Mouse (Mus musculus): Measurements from ENCODE around the gene BC005537.

BC005537 gene

DNA sequence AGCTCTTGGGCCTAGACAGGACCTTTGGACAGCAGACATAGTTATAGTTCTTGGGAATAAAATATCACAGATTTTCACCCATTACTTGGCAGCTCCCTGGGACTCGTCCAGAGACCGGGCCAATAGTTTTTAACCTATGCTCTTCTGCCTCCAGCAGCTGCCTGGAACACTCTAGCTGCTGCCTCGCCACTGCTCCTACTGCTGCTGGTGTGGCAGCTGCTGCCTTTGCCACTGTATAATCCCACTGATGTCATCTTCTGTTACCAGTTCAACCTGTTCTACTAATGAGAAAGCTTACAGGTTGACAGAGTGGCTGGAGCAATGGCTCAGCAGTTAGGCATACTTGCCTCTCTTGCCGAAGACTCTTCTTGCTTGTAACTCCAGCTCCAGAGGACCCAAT is 47.9 kb downstream of the BC005537 start:
- no peak for DNase-seq

GRCm38 (mm10) chr13:24851989-24852388 is 50.5 kb downstream of the BC005537 start:
- no peak for DNase-seq

- DNase-seq = no peak
Observed at GRCm38 (mm10) chr13:24852570-24852969, 51.1 kb downstream of the BC005537 start.

DNA sequence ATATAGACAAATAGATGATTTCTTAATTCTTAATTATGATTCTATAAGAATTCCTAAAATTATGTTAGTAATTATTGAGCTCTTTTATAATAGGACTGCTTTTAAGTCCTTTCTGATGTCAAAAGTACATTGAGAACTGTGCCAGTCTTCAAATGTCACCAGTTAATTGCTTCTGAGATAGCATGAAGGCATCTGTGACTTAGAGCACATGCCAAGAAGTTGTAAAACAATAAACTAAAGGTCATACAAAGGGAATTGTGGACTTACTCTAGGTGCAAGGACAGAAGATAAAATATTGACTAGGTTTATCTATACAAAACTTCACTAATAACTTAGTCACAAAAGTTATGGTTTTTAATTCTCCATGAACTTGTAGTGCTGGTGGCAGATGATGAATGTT is 57.7 kb downstream of the BC005537 start:
- DNase-seq = no peak

- no peak for DNase-seq
Observed at GRCm38 (mm10) chr13:24861084-24861483, 59.6 kb downstream of the BC005537 start.

DNA sequence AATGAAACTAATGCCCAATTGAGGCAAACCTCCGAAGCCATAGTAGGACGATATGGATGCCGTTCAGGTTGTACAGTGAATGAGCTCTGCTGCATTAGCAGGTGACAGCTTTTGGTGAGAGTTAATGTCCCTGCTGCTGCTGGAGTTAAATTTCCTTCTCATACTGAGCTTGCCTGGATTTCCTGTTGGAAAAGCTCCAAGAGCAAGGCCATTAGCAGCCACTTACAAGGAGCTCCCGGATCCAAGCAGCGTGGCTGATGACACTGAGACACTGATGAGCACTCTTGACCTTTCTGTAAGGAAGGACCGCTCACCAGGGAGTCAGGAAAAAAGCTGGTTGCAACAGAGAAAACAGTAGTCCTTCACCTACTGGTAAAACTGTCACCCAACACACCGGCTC is 60.6 kb downstream of the BC005537 start:
- no peak for DNase-seq

- DNase-seq = peak; percentile 76
Observed at GRCm38 (mm10) chr13:24862520-24862919, 61.1 kb downstream of the BC005537 start.

All from thymus, postnatal 14 days (tissue).